Mouse (Mus musculus) small intestine, adult 2 months (tissue): Measurements from ENCODE around the gene Gm20388.

Experiments used
- CTCF ChIP-seq: fragments of 200-500 bp; IDR thresholded peaks from 2 replicates; pipeline ENCODE4 v1.5.1; 2012; ENCODE audit warnings: low read depth, mild to moderate bottlenecking, control low read depth, inconsistent platforms, low read length, moderate library complexity, mixed read lengths; ENCODE audit not compliant: insufficient replicate concordance, insufficient read length; ENCODE audit errors: extremely low read depth
- POLR2A ChIP-seq: fragments of 200-500 bp; IDR thresholded peaks from 2 replicates; pipeline ENCODE4 v1.6.1; 2012; ENCODE audit warnings: low read depth, mild to moderate bottlenecking, control low read depth, inconsistent platforms, low read length, moderate library complexity

- TF ChIP-seq CTCF (no peak), POLR2A (no peak)
Observed at GRCm38 (mm10) chr8:120344583-120344982, 433.9 kb downstream of the Gm20388 start.
